Mouse (Mus musculus) layer of hippocampus, postnatal 25 days (tissue): ENCODE results near the gene Prkce. TPM values are rescaled to one million over a fixed set of nuclear protein-coding genes. Genes with fewer than 3 reads are reported as not detected.

Experiments used
- DNase-seq, 2 experiments: peaks; one replicate each; pipeline ENCODE4 v3.0.0; 2022; ENCODE audit warnings: mixed read lengths in 2 of 2, low spot score in 1 of 2; ENCODE audit errors: extremely low spot score in 1 of 2
- total RNA-seq, 2 experiments: library from RNA; stranded (reverse); gene quantifications; 2 replicates each; pipeline ENCODE4 v1.2.3; 2021

Prkce gene
- total RNA-seq, 2 experiments from 2014 or later: 388 to 432 TPM

DNA sequence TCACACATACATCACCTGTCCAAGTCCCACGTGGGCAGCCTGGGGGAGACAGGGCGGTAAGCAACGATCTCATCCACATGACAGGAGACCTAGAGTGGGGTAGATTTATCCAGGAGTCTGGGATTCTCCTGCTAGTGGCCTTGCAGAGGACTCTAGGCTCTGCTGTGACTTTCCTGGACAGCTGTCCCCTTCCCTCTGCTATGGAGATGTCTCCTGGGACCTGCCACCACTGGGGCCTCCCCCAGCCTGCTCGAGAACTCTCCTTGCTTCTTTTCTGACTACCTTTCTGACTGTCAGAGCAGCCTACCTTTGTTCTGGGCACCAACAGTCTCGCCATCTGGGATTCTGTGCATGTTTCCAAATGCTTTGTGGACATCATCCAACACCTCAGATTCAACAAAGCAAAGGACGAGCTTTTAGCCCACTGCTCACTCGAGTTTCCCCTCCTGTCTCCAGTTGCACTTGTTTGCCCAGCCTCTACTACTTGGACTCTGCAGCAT is 82.9 kb downstream of the Prkce start:
- no peak for DNase-seq

- DNase-seq: no peak
Observed at GRCm38 (mm10) chr17:86253884-86254283, 86.3 kb downstream of the Prkce start.

GRCm38 (mm10) chr17:86254285-86254684 is 86.7 kb downstream of the Prkce start:
- DNase-seq: peak in 1 of 2 experiments; percentile 53

- DNase-seq: no peak
Observed at GRCm38 (mm10) chr17:86254978-86255377, 87.4 kb downstream of the Prkce start.

GRCm38 (mm10) chr17:86256730-86257131 is 89.1 kb downstream of the Prkce start:
- DNase-seq: no peak

DNA sequence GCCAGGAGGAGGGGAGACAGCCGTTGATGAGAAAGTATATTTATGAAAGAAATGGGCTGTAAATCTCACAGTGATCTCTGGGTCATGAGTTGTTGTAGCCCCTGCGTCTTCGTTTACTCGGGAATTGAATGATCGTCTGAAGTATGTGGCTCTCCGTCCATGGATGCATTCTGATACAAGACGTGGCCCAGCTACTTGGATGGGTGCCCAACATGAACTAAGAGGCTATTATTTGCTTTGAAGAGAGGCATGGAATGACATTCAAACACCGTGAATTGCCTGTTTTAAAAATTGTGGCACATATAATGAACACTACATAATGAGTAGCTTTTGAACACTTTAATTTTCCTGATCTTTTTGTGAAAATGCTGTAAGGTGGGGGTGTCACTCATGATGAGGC is 93.5 kb downstream of the Prkce start:
- no peak for DNase-seq

DNA sequence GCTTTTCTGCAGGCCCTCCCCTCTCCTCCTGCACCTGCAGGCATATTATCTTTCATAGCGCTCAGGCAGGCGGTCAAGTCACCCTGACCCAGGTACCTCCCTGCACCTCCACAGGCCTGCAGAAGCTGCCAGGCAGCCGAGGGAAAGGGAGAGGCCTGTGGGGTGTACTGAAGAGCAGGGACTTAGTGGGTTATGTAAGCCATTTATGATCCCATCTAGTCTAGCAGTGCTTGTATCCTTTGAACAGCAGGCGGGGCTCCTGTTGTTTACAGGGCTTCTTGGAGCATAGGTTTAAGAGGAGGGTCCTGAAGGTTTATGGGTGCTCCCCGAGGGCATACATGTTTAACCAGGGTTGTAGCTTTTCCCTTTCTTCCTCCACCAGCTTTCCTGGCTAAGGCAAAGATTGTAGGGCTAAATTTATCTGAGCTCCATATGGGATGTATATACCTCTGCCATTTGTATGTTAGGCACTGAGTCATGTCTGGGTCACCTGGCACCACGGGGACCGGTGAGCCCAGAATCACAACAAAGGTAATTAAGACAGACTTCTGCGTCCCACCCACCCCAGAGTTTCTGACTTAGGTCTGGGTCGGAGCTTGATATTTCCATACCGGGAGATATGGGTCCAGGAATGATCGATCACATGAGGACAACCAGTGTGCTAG is 96.5 kb downstream of the Prkce start:
- DNase-seq: no peak

DNA sequence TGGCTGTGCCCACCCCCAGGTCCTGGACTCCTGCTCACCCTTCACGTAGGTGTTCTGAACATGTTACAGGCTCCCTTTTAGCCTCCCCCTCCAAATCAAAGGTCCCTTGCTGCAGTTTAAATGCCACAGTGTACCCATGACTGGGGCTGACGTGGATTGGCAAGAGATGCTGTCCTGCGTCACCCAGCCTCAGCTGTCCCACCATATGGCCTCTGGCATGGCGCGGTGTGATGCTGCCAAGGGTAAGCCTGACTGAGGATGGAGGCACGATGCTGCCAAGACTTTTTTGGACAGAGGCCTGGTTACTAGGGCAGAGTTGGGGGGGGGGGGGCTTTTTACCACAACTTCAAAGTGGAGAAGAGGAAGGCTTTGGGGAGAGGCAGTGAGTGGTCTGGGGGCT is 98.5 kb downstream of the Prkce start:
- DNase-seq: peak; percentile 74

DNA sequence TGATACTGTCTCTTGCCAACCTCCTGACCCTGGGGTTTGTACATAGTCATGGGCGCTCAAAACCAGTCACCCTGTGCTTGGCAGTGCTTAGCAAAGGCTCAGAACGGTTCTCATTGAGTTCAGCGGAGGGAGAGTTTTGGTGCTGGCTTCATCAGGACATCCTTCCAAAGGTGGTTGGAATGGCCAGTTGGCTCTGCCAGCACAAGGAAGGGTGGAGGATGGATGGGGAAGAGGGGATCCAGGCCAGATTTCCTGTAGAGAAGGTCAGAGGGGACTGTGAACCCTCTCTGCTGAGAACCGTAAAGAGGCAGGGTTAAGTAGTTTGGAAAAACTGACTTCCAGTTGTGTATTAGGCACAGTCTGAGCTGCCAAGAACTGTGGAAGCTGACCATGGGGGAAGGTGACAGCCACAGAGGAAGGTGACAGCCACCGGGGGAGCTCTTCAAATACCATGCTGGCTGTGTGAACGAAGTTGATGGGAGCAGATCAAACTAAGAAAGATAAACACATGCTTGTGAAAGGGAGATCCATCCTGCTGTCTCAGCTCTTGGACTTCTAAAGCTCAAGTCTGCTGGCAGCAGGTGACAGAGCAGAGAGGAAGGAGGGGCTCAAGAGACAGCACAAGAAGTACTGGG is 99.7 kb downstream of the Prkce start:
- no peak for DNase-seq

DNA sequence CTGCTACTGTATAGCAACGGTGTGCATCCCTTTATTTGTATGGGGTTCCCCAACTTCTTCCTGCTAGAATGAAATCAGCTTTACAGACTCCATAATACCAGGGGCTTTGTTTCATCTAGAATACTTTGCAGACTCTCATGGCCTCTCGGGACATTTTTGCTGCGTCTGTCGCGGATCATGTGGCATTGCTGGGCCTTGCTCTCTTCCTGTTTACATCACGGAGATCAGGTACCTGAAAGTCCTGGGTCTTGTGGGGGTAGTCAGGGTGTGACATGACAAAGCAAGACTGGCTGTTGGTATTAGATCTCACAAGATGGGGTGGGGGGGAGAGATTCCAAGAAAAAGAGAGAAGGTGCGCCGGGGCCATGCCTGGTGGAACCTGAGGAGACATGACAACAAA is 102.1 kb downstream of the Prkce start:
- DNase-seq: no peak

DNA sequence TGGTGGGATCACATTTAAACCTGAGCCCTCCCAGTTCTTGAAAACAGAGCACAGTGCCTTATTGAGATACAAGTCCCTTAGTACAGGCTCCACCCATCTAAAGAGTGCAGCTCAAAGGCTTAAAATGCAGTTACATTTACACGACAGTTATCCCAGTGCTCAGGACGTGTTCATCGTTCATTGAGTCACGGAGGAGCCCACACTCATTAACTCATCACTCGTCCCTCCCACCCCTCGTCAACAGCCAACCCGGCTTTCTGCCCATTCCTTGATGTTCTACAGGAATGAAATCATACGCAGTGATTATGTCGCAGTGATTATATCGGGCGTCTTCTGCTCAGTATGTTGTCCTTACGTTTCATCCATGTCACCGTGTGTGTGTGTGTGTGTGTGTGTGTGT is 102.9 kb downstream of the Prkce start:
- DNase-seq: no peak

GRCm38 (mm10) chr17:86271277-86271676 is 103.7 kb downstream of the Prkce start:
- DNase-seq: no peak

GRCm38 (mm10) chr17:86272961-86273360 is 105.4 kb downstream of the Prkce start:
- no peak for DNase-seq

GRCm38 (mm10) chr17:86273566-86274349 is 106.2 kb downstream of the Prkce start:
- DNase-seq: no peak

DNA sequence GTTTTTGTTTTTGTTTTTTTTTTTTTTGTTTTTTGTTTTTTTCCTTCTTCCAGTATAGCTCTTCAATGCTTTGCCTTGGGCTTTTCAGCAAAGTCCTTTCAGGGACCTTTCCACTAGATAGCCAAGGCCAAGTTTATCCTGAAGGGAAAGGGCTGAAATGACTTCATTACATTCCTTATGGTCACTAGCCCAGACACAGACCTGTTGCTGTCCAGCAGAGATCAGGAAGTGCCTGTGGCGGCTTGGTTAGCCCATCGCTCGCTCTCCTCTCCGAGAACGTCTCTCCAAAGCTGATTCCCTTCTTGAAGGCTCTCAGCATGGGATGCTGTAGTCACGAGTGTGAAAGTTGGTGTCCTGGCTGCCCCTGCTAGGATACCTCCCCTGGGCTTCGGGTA is 106.8 kb downstream of the Prkce start:
- no peak for DNase-seq

- DNase-seq: no peak
Observed at GRCm38 (mm10) chr17:86276381-86276780, 108.8 kb downstream of the Prkce start.

- no peak for DNase-seq
Observed at GRCm38 (mm10) chr17:86277032-86277798, 109.6 kb downstream of the Prkce start.

- DNase-seq: no peak
Observed at GRCm38 (mm10) chr17:86277999-86278526, 110.5 kb downstream of the Prkce start.

- DNase-seq: no peak
Observed at GRCm38 (mm10) chr17:86279751-86280150, 112.2 kb downstream of the Prkce start.

DNA sequence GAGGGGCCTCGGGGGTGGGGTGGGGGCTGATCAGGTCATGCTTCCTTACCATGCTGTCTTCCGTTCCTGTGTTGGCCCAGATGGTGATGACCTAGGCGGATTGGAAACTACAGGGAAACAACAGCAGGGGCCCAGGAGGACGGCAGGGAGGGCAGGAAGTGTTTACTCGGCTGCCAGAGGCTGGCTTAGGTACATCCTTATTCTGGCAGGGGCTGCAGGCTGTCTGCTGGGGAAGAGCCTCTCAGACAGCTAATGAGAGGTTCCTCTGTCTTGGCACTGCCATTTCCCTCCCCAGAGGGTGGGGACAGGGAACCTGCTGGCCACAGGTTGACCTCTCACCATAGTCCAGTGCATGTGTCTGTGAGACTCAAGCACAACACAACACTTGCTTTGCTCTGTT is 116.2 kb downstream of the Prkce start:
- no peak for DNase-seq
